In the genomic region with DNA sequence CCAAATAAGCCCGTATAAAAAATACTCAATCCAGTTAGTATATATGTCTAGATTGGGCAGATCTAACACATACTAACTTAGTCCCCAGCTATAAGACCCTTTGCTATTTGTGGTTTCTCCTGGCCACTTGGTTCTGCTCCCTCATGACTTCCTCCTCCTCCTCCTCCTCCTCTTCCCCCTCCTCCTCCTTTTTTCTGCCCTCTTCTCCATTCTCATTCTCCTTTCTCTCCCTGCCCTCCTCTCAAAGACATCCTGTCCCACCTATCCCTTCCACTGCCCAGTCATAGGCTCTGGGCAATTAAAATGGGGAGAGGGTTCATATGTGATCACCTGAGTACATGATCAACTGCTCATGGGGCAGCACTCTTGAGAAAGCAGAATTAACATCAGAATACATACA, we compare ENCODE assay signal across 19 mouse cellular contexts. TPM values are rescaled to one million over a fixed set of nuclear protein-coding genes. Genes with fewer than 3 reads are reported as not detected.
A peak's percentile ranks its signal among the peaks of the same experiment; 100 is the strongest.
DNase-seq lines count a peak whose midpoint lies in the region; ATAC-seq and TF ChIP-seq lines count a peak whose summit lies in the region.
"Had no signal": no experiment of that assay in that cellular context is flagged by ENCODE, and none has a peak within 500 bp of the region (broad histone marks: within the 10 kb centered on the region; RNA-seq: fewer than 3 reads in every experiment).

No protein-coding gene starts in this region.

- H3K9me3 ChIP-seq in heart, postnatal 0 days (replicated peaks; ENCODE audit: control insufficient read depth, low read length), result no peaks in the 10 kb centered on the region
- H3K9me3 ChIP-seq in lung, embryonic 16.5 days (ENCODE audit: control insufficient read depth, low read length), result no peaks in the 10 kb centered on the region
- H3K9me3 ChIP-seq: embryonic facial prominence, embryonic 15.5 days; forebrain, embryonic 10.5 days; hindbrain, embryonic 12.5 days had no signal

- H3K36me3 ChIP-seq in heart, postnatal 0 days (replicated peaks; ENCODE audit: control insufficient read depth, insufficient read depth, low read length), result peaks cover 30% of the 10 kb centered on the region
- peaks cover 16% of the 10 kb centered on the region for H3K36me3 ChIP-seq in lung, embryonic 16.5 days (ENCODE audit: control insufficient read depth, insufficient read depth, low read length)
- H3K36me3 ChIP-seq in macrophage (ENCODE audit: inconsistent target), result peaks cover 31% of the 10 kb centered on the region

- intact Hi-C loops in heart, postnatal 25 days (cut with DNase I), result no loop called here
- intact Hi-C loops in heart, postnatal 36 days (cut with DNase I), result no loop called here

- H3K27me3 ChIP-seq in heart, postnatal 0 days (ENCODE audit: control insufficient read depth, insufficient read depth, low read length), result no peaks in the 10 kb centered on the region
- H3K27me3 ChIP-seq in lung, embryonic 16.5 days (ENCODE audit: control insufficient read depth, insufficient read depth, low read depth, low read length), result no peaks in the 10 kb centered on the region
- H3K27me3 ChIP-seq: embryonic facial prominence, embryonic 15.5 days; hindbrain, embryonic 12.5 days had no signal

- no peak for TF ChIP-seq EP300 in heart, postnatal 0 days (IDR thresholded peaks at IDR 0.05; ENCODE audit: low read depth)

- H3K9ac ChIP-seq in heart, postnatal 0 days (replicated peaks; ENCODE audit: low read depth, low read length), result no peak overlapping the region
- H3K9ac ChIP-seq in lung, embryonic 16.5 days (ENCODE audit: low read length), result no peak overlapping the region
- H3K9ac ChIP-seq: embryonic facial prominence, embryonic 15.5 days; forebrain, postnatal 0 days; hindbrain, embryonic 12.5 days had no signal

- H3K4me2 ChIP-seq in heart, postnatal 0 days (ENCODE audit: low read depth, low read length), result no peak overlapping the region
- no peak overlapping the region for H3K4me2 ChIP-seq in lung, embryonic 16.5 days (ENCODE audit: low read depth, low read length)
- H3K4me2 ChIP-seq: embryonic facial prominence, embryonic 15.5 days; hindbrain, embryonic 12.5 days had no signal

- peak; percentile 85 for DNase-seq in heart, adult 11 months
- no peak for DNase-seq in heart, postnatal 25 days (ENCODE audit: low spot score)
- no peak for DNase-seq in heart, postnatal 0 days (ENCODE audit: low spot score)
- no peak for DNase-seq in heart, postnatal 36 days
- DNase-seq in lung, postnatal 14 days, result no peak
- no peak for DNase-seq in layer of hippocampus, postnatal 10 days (ENCODE audit: low spot score in 2 of 2)
- DNase-seq: cerebellum, adult 18-20 months; cerebellum, postnatal 25 days; forebrain, postnatal 0 days; kidney, adult 8-10 months; kidney, postnatal 36 days; left cerebral cortex, postnatal 4 days; right cerebral cortex, adult 18-20 months had no signal

- TF ChIP-seq CTCF in heart, postnatal 0 days (IDR thresholded peaks at IDR 0.05; ENCODE audit: low read depth), result no peak

- H3K27ac ChIP-seq in heart, postnatal 0 days (ENCODE audit: low read depth), result peak overlapping the region; percentile 64; the same call in 1 of the 2 replicates
- H3K27ac ChIP-seq in lung, embryonic 16.5 days (ENCODE audit: low read length), result peak overlapping the region; percentile 58
- peak overlapping the region; percentile 12; the same call in 1 of the 2 replicates for H3K27ac ChIP-seq in macrophage
- H3K27ac ChIP-seq: forebrain, embryonic 10.5 days; hindbrain, embryonic 12.5 days; left cerebral cortex, adult 2 months had no signal

- 15% methylated on average over 1 of the region's 1 CpGs for WGBS in heart, postnatal 0 days
- 47% methylated on average over 1 of the region's 1 CpGs for WGBS in lung, embryonic 16.5 days
- 17% methylated on average over 1 of the region's 1 CpGs for WGBS in macrophage (ENCODE audit: missing documents)

- H3K4me3 ChIP-seq in heart, postnatal 0 days (ENCODE audit: low read depth, low read length), result no peak overlapping the region
- H3K4me3 ChIP-seq in lung, embryonic 16.5 days (ENCODE audit: low read length), result no peak overlapping the region
- no peak overlapping the region for H3K4me3 ChIP-seq in macrophage (ENCODE audit: inconsistent target)
- H3K4me3 ChIP-seq: embryonic facial prominence, embryonic 15.5 days; forebrain, embryonic 10.5 days; hindbrain, embryonic 12.5 days; left cerebral cortex, adult 2 months had no signal

- 0 out of 2 replicates have a peak, but pooled peaks have one; percentile 6 for ATAC-seq in heart, postnatal 0 days (ENCODE audit: insufficient read depth, low read depth)
- no peak for ATAC-seq in lung, embryonic 16.5 days (ENCODE audit: low read depth)
- ATAC-seq: forebrain, postnatal 0 days had no signal

- H3K4me1 ChIP-seq in heart, postnatal 0 days (ENCODE audit: control insufficient read depth, insufficient read depth), result peaks cover 25% of the 10 kb centered on the region
- H3K4me1 ChIP-seq in lung, embryonic 16.5 days (replicated peaks; ENCODE audit: control insufficient read depth, insufficient read depth, low read length), result peaks cover 29% of the 10 kb centered on the region
- H3K4me1 ChIP-seq: forebrain, embryonic 10.5 days had no signal

- peaks cover 58% of the 10 kb centered on the region for H3K79me2 ChIP-seq in macrophage (ENCODE audit: inconsistent target)

RNA-seq across cellular contexts. Expression of a gene that starts 10.9 kb away (rescaled TPM):
- total RNA-seq in heart, postnatal 25 days (2021), result 10 to 100 TPM; 24.0 to 25.6 TPM
- total RNA-seq in heart, postnatal 0 days (2014; rRNA removed; ENCODE audit: low replicate concordance), result 62.4 and 68.5 TPM in 2 replicates
- 69.8 and 73.0 TPM in 2 replicates for polyA plus RNA-seq in heart, postnatal 0 days (2015; fragmentation: Nextera tagmentation; extraction: Ambion mirVana)
- 10 to 100 TPM; 24.5 to 25.0 TPM for total RNA-seq in heart, postnatal 36 days (2021)
- 127 and 135 TPM in 2 replicates for polyA plus RNA-seq in lung, embryonic 16.5 days (2015; fragmentation: Nextera tagmentation; extraction: Ambion mirVana)
- total RNA-seq in macrophage (2018; cell fraction: chromatin; rRNA removed), result 100 to 1,000 TPM in 6 of 26 experiments, 10 to 100 TPM in 20; 45.2 to 176 (median 75.1) TPM
- 10 to 100 TPM; 36.4 to 61.6 (median 48.6) TPM for total RNA-seq in macrophage (2018; cell fraction: cytosol; rRNA removed)
- total RNA-seq in macrophage (2018; cell fraction: nucleus; rRNA removed), result 100 to 1,000 TPM in 1 of 26 experiments, 10 to 100 TPM in 25; 32.3 to 118 (median 49.9) TPM
- 48.2 to 85.8 TPM (median 60.3 TPM) in 3 replicates for polyA plus RNA-seq in macrophage (2018)
- total RNA-seq in layer of hippocampus, postnatal 10 days (2021), result 10 to 100 TPM; 59.6 to 59.7 TPM

Comparison
In these comparisons a context has a peak if more than half of its experiments do, and no peak if none do; other contexts are left out.
1. H3K27ac ChIP-seq: peak in every context shown above with its lines; median percentile 64 in heart, postnatal 0 days; 58 in lung, embryonic 16.5 days; 12 in macrophage.